10 mouse cellular contexts compared by ENCODE assay signal in the genomic region with DNA sequence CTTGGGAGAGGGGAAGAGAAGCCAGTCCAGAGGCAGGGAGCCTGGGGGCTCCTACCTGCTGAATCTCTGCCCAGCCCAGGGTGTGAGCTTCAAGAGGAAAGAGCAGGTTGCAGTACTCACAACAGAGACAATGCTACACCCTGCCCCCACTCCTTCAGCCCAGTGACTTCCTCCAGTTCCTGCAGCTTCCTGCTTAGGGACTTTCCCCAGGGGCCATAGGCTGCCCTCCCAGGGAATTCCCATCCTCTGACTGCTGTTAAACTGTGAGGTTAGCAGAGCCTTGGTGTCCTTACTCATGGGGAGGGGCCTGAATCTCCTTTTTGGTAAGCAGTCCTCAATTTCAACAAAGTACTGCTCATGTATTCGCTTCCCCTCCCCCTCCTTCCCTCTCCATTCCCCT. TPM values are rescaled to one million over a fixed set of nuclear protein-coding genes. Genes with fewer than 3 reads are reported as not detected.
DNase-seq lines count a peak whose midpoint lies in the region; ATAC-seq and TF ChIP-seq lines count a peak whose summit lies in the region.
"Had no signal": no experiment of that assay in that cellular context is flagged by ENCODE, and none has a peak within 500 bp of the region (broad histone marks: within the 10 kb centered on the region; RNA-seq: fewer than 3 reads in every experiment).

No protein-coding gene starts in this region.

- peaks cover 29% of the 10 kb centered on the region for H3K4me1 ChIP-seq in heart, embryonic 10.5 days
- peaks cover 15% of the 10 kb centered on the region for H3K4me1 ChIP-seq in heart, embryonic 11.5 days (ENCODE audit: control insufficient read depth, insufficient read depth, low read length)
- no peaks in the 10 kb centered on the region for H3K4me1 ChIP-seq in intestine, postnatal 0 days (replicated peaks; ENCODE audit: control insufficient read depth, insufficient read depth, low read length)

- no peak for ATAC-seq in heart, embryonic 11.5 days (replicated peaks; ENCODE audit: insufficient number of reproducible peaks, low FRiP score, low TSS enrichment)
- peak; percentile 46 for ATAC-seq in intestine, postnatal 0 days

- WGBS in heart, embryonic 10.5 days, result 75% methylated on average over 1 of the region's 1 CpGs
- WGBS in heart, embryonic 11.5 days (ENCODE audit: insufficient replicate concordance), result 75% methylated on average over 1 of the region's 1 CpGs
- 82% methylated on average over 1 of the region's 1 CpGs for WGBS in intestine, postnatal 0 days

- no peaks in the 10 kb centered on the region for H3K9me3 ChIP-seq in heart, embryonic 10.5 days
- no peaks in the 10 kb centered on the region for H3K9me3 ChIP-seq in heart, embryonic 11.5 days (replicated peaks; ENCODE audit: control insufficient read depth, low read length)
- no peaks in the 10 kb centered on the region for H3K9me3 ChIP-seq in intestine, postnatal 0 days (ENCODE audit: control insufficient read depth)
- H3K9me3 ChIP-seq: embryonic facial prominence, embryonic 15.5 days had no signal

- H3K4me2 ChIP-seq in heart, embryonic 11.5 days, result no peak overlapping the region
- no peak overlapping the region for H3K4me2 ChIP-seq in intestine, postnatal 0 days (replicated peaks; ENCODE audit: low read depth)
- H3K4me2 ChIP-seq: embryonic facial prominence, embryonic 15.5 days had no signal

- no peak overlapping the region for H3K4me3 ChIP-seq in heart, embryonic 10.5 days
- no peak overlapping the region for H3K4me3 ChIP-seq in heart, embryonic 11.5 days (ENCODE audit: low read depth, low read length)
- H3K4me3 ChIP-seq in intestine, postnatal 0 days (ENCODE audit: low read depth, low read length), result no peak overlapping the region
- H3K4me3 ChIP-seq: embryonic facial prominence, embryonic 15.5 days; left cerebral cortex, adult 2 months had no signal

- H3K36me3 ChIP-seq in heart, embryonic 10.5 days, result peaks cover 41% of the 10 kb centered on the region
- H3K36me3 ChIP-seq in heart, embryonic 11.5 days (ENCODE audit: control insufficient read depth, insufficient read depth, low read length), result 0 out of 2 replicates have a peak, but pooled peaks cover 4% of the 10 kb centered on the region
- H3K36me3 ChIP-seq in intestine, postnatal 0 days (ENCODE audit: control insufficient read depth, insufficient read depth), result no peaks in the 10 kb centered on the region; the same call in 1 of the 2 replicates

- no peak for TF ChIP-seq CTCF in intestine, postnatal 0 days (IDR thresholded peaks at IDR 0.05; ENCODE audit: low read depth)

- no peak for DNase-seq in heart, embryonic 10.5 days (ENCODE audit: low spot score)
- DNase-seq in thymus, postnatal 14 days, result peak; percentile 46
- DNase-seq in thymus, postnatal 4 days, result no peak
- DNase-seq in left cerebral cortex, adult 11 months (ENCODE audit: low spot score), result no peak
- DNase-seq in embryo, embryonic 10.5 days (ENCODE audit: low spot score), result no peak
- no peak for DNase-seq in layer of hippocampus, adult 18-20 months (ENCODE audit: low spot score in 2 of 2)

- H3K9ac ChIP-seq in heart, embryonic 11.5 days (ENCODE audit: low read depth, low read length), result no peak overlapping the region
- no peak overlapping the region for H3K9ac ChIP-seq in intestine, postnatal 0 days (ENCODE audit: low read depth, low read length)
- H3K9ac ChIP-seq: embryonic facial prominence, embryonic 15.5 days had no signal

- H3K27ac ChIP-seq in heart, embryonic 10.5 days, result peak overlapping the region; percentile 60
- H3K27ac ChIP-seq in heart, embryonic 11.5 days (ENCODE audit: low read depth, low read length), result no peak overlapping the region
- no peak overlapping the region for H3K27ac ChIP-seq in intestine, postnatal 0 days (ENCODE audit: low read depth, low read length)
- H3K27ac ChIP-seq: embryonic facial prominence, embryonic 15.5 days; left cerebral cortex, adult 2 months had no signal

- no peaks in the 10 kb centered on the region for H3K27me3 ChIP-seq in heart, embryonic 10.5 days (ENCODE audit: insufficient read depth, poor library complexity, severe bottlenecking)
- no peaks in the 10 kb centered on the region for H3K27me3 ChIP-seq in heart, embryonic 11.5 days (ENCODE audit: control insufficient read depth, insufficient read depth, low read length)
- H3K27me3 ChIP-seq in intestine, postnatal 0 days (replicated peaks; ENCODE audit: control insufficient read depth, insufficient read depth, low read length), result no peaks in the 10 kb centered on the region
- H3K27me3 ChIP-seq: embryonic facial prominence, embryonic 15.5 days had no signal

RNA-seq across cellular contexts. Expression of gene Trp53i11, which starts 26.8 kb away (rescaled TPM):
- polyA plus RNA-seq in heart, embryonic 10.5 days (2016; fragmentation: Nextera tagmentation; extraction: Ambion mirVana), result 22.5 and 24.2 TPM in 2 replicates
- polyA plus RNA-seq in heart, embryonic 11.5 days (2014; fragmentation: Nextera tagmentation; extraction: Ambion mirVana), result 23.6 and 27.7 TPM in 2 replicates
- 16.4 and 21.8 TPM in 2 replicates for polyA plus RNA-seq in intestine, postnatal 0 days (2015; fragmentation: Nextera tagmentation; extraction: Ambion mirVana)
- total RNA-seq in layer of hippocampus, adult 18-20 months (2021), result 10 to 100 TPM; 74.8 to 94.2 TPM
